Mouse (Mus musculus): ENCODE results near the gene Helt. TPM values are rescaled to one million over a fixed set of nuclear protein-coding genes. Genes with fewer than 3 reads are reported as not detected.
A peak's percentile ranks its signal among the peaks of the same experiment; 100 is the strongest.

The Helt gene
- polyA plus RNA-seq, 1 experiment from 2014 or later: not detected

- no peak overlapping the region for H3K4me3 ChIP-seq (ENCODE audit: low read length)
- H3K9me3 ChIP-seq (ENCODE audit: control insufficient read depth, low read length): peaks cover 3% of the 10 kb centered on the region; the same call in 1 of the 2 replicates
- H3K4me1 ChIP-seq (ENCODE audit: control insufficient read depth, insufficient read depth, low read length): peaks cover 4% of the 10 kb centered on the region; the same call in 1 of the 2 replicates
- H3K4me2 ChIP-seq (ENCODE audit: low read depth, low read length): no peak overlapping the region
- H3K27me3 ChIP-seq (replicated peaks; ENCODE audit: control insufficient read depth, insufficient read depth, low read length): no peaks in the 10 kb centered on the region
- 87% methylated on average over 5 of the region's 5 CpGs for WGBS
- ATAC-seq: no peak
- H3K9ac ChIP-seq (ENCODE audit: low read depth, low read length): no peak overlapping the region
- H3K36me3 ChIP-seq (ENCODE audit: control insufficient read depth, insufficient read depth, low read length): no peaks in the 10 kb centered on the region
- no peak overlapping the region for H3K27ac ChIP-seq (ENCODE audit: low read length)
Observed at GRCm38 (mm10) chr8:46326715-46327114, 32.2 kb upstream of the Helt start.

DNA sequence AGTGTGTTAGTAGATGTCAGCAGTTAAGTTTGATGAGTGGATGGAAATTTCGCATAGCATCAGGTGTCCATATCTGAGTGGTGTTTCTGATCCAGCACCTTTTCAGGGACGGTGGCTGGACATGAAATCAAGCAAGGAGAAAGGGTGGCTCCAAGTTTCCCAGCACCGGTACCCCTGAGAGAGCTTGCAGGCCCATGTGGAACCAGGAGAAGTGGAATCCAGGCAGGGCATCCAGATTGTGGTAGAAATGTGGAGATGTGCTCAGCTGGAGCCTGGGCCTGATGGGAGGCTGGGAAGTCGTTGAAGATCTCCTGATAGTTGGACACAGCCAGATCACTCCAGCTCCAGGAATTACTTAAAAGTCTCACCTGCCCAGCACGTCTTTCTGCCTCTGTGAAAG, 30.2 kb upstream of the Helt start:
- ATAC-seq: no peak
- 88% methylated on average over 5 of the region's 5 CpGs for WGBS
- H3K27me3 ChIP-seq (replicated peaks; ENCODE audit: control insufficient read depth, insufficient read depth, low read length): no peaks in the 10 kb centered on the region

GRCm38 (mm10) chr8:46323672-46324191, 29.3 kb upstream of the Helt start:
- H3K9me3 ChIP-seq (ENCODE audit: control insufficient read depth, low read length): peaks cover 3% of the 10 kb centered on the region; the same call in 1 of the 2 replicates
- WGBS: 45% methylated on average over 5 of the region's 5 CpGs
- H3K27ac ChIP-seq (ENCODE audit: low read length): 0 out of 2 replicates have a peak overlapping the region, but pooled peaks have one; percentile 8
- H3K4me1 ChIP-seq (ENCODE audit: control insufficient read depth, insufficient read depth, low read length): peaks cover 4% of the 10 kb centered on the region; the same call in 1 of the 2 replicates
- H3K36me3 ChIP-seq (ENCODE audit: control insufficient read depth, insufficient read depth, low read length): no peaks in the 10 kb centered on the region
- H3K4me3 ChIP-seq (ENCODE audit: low read length): no peak overlapping the region
- no peaks in the 10 kb centered on the region for H3K27me3 ChIP-seq (replicated peaks; ENCODE audit: control insufficient read depth, insufficient read depth, low read length)
- H3K4me2 ChIP-seq (ENCODE audit: low read depth, low read length): no peak overlapping the region
- no peak overlapping the region for H3K9ac ChIP-seq (ENCODE audit: low read depth, low read length)
- peak; percentile 82 for ATAC-seq

More for the DNA sequence above, 30.2 kb upstream of the Helt start:
- Histone ChIP-seq H3K4me2 (ENCODE audit: low read depth, low read length) (no peak overlapping the region), H3K4me3 (ENCODE audit: low read length) (no peak overlapping the region), H3K9ac (ENCODE audit: low read depth, low read length) (no peak overlapping the region), H3K9me3 (ENCODE audit: control insufficient read depth, low read length) (peaks cover 3% of the 10 kb centered on the region; the same call in 1 of the 2 replicates), H3K36me3 (ENCODE audit: control insufficient read depth, insufficient read depth, low read length) (no peaks in the 10 kb centered on the region), H3K4me1 (ENCODE audit: control insufficient read depth, insufficient read depth, low read length) (peaks cover 4% of the 10 kb centered on the region; the same call in 1 of the 2 replicates), H3K27ac (ENCODE audit: low read length) (no peak overlapping the region)

- ATAC-seq: 0 out of 2 replicates have a peak, but pooled peaks have one; percentile 21
- Histone ChIP-seq H3K9me3 (ENCODE audit: control insufficient read depth, low read length) (peaks cover 3% of the 10 kb centered on the region; the same call in 1 of the 2 replicates), H3K4me1 (ENCODE audit: control insufficient read depth, insufficient read depth, low read length) (peaks cover 4% of the 10 kb centered on the region; the same call in 1 of the 2 replicates), H3K4me3 (ENCODE audit: low read length) (no peak overlapping the region), H3K27ac (ENCODE audit: low read length) (no peak overlapping the region), H3K4me2 (ENCODE audit: low read depth, low read length) (no peak overlapping the region), H3K27me3 (replicated peaks; ENCODE audit: control insufficient read depth, insufficient read depth, low read length) (no peaks in the 10 kb centered on the region), H3K36me3 (ENCODE audit: control insufficient read depth, insufficient read depth, low read length) (no peaks in the 10 kb centered on the region), H3K9ac (ENCODE audit: low read depth, low read length) (no peak overlapping the region)
- 73% methylated on average over 2 of the region's 2 CpGs for WGBS
Observed at GRCm38 (mm10) chr8:46322833-46323232, 28.4 kb upstream of the Helt start.

DNA sequence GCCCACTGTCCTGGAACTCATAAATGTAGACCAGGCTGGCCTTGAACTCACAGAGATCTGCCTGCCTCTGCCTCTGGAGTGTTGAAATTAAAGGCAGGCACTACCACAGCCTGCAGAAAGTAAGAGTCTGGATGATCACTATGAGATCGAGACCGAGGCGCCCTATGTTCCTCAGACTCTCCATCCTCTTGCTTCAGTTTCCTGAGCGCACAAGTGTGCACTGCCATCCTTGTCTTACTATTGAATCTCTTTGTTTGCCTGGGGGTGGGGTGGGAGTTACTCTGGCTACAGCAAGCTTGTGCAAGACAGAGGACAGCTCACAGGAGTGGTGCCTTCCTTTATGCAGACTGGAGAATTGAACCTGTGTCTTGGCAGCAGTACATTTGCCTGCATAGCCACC, 27.9 kb upstream of the Helt start:
- no peak for ATAC-seq
- 97% methylated on average over 4 of the region's 4 CpGs for WGBS
- no peak overlapping the region for H3K4me2 ChIP-seq (ENCODE audit: low read depth, low read length)

GRCm38 (mm10) chr8:46318802-46319201, 24.3 kb upstream of the Helt start:
- 95% methylated on average over 5 of the region's 5 CpGs for WGBS

More for the DNA sequence above, 27.9 kb upstream of the Helt start:
- H3K36me3 ChIP-seq (ENCODE audit: control insufficient read depth, insufficient read depth, low read length): no peaks in the 10 kb centered on the region
- H3K27ac ChIP-seq (ENCODE audit: low read length): no peak overlapping the region
- H3K4me3 ChIP-seq (ENCODE audit: low read length): no peak overlapping the region
- H3K27me3 ChIP-seq (replicated peaks; ENCODE audit: control insufficient read depth, insufficient read depth, low read length): no peaks in the 10 kb centered on the region
- no peak overlapping the region for H3K9ac ChIP-seq (ENCODE audit: low read depth, low read length)
- peaks cover 4% of the 10 kb centered on the region; the same call in 1 of the 2 replicates for H3K4me1 ChIP-seq (ENCODE audit: control insufficient read depth, insufficient read depth, low read length)
- H3K9me3 ChIP-seq (ENCODE audit: control insufficient read depth, low read length): peaks cover 3% of the 10 kb centered on the region; the same call in 1 of the 2 replicates

GRCm38 (mm10) chr8:46317161-46317560, 22.7 kb upstream of the Helt start:
- no peak overlapping the region for H3K4me3 ChIP-seq (ENCODE audit: low read length)
- H3K9me3 ChIP-seq (ENCODE audit: control insufficient read depth, low read length): no peaks in the 10 kb centered on the region
- no peaks in the 10 kb centered on the region for H3K36me3 ChIP-seq (ENCODE audit: control insufficient read depth, insufficient read depth, low read length)
- no peaks in the 10 kb centered on the region for H3K4me1 ChIP-seq (ENCODE audit: control insufficient read depth, insufficient read depth, low read length)
- no peak overlapping the region for H3K4me2 ChIP-seq (ENCODE audit: low read depth, low read length)
- ATAC-seq: no peak
- H3K27me3 ChIP-seq (replicated peaks; ENCODE audit: control insufficient read depth, insufficient read depth, low read length): no peaks in the 10 kb centered on the region
- H3K27ac ChIP-seq (ENCODE audit: low read length): no peak overlapping the region
- WGBS: 79% methylated on average over 7 of the region's 7 CpGs
- no peak overlapping the region for H3K9ac ChIP-seq (ENCODE audit: low read depth, low read length)

More at GRCm38 (mm10) chr8:46318802-46319201, 24.3 kb upstream of the Helt start:
- ATAC-seq: no peak
- Histone ChIP-seq H3K4me1 (ENCODE audit: control insufficient read depth, insufficient read depth, low read length) (peaks cover 4% of the 10 kb centered on the region; the same call in 1 of the 2 replicates), H3K27ac (ENCODE audit: low read length) (no peak overlapping the region), H3K9ac (ENCODE audit: low read depth, low read length) (no peak overlapping the region), H3K27me3 (replicated peaks; ENCODE audit: control insufficient read depth, insufficient read depth, low read length) (no peaks in the 10 kb centered on the region), H3K36me3 (ENCODE audit: control insufficient read depth, insufficient read depth, low read length) (no peaks in the 10 kb centered on the region), H3K4me2 (ENCODE audit: low read depth, low read length) (no peak overlapping the region), H3K9me3 (ENCODE audit: control insufficient read depth, low read length) (no peaks in the 10 kb centered on the region), H3K4me3 (ENCODE audit: low read length) (no peak overlapping the region)

- Histone ChIP-seq H3K4me2 (ENCODE audit: low read depth, low read length) (no peak overlapping the region), H3K9ac (ENCODE audit: low read depth, low read length) (no peak overlapping the region), H3K27me3 (replicated peaks; ENCODE audit: control insufficient read depth, insufficient read depth, low read length) (no peaks in the 10 kb centered on the region), H3K4me1 (ENCODE audit: control insufficient read depth, insufficient read depth, low read length) (no peaks in the 10 kb centered on the region), H3K4me3 (ENCODE audit: low read length) (no peak overlapping the region), H3K9me3 (ENCODE audit: control insufficient read depth, low read length) (no peaks in the 10 kb centered on the region), H3K27ac (ENCODE audit: low read length) (no peak overlapping the region), H3K36me3 (ENCODE audit: control insufficient read depth, insufficient read depth, low read length) (no peaks in the 10 kb centered on the region)
- ATAC-seq: no peak
- WGBS: 79% methylated on average over 3 of the region's 3 CpGs
Observed at GRCm38 (mm10) chr8:46313798-46314197, 19.3 kb upstream of the Helt start.

GRCm38 (mm10) chr8:46311159-46311558, 16.7 kb upstream of the Helt start:
- no peak overlapping the region for H3K4me2 ChIP-seq (ENCODE audit: low read depth, low read length)
- peak; percentile 88 for ATAC-seq
- 11% methylated on average over 10 of the region's 10 CpGs for WGBS

More at GRCm38 (mm10) chr8:46311159-46311558, 16.7 kb upstream of the Helt start:
- no peaks in the 10 kb centered on the region for H3K4me1 ChIP-seq (ENCODE audit: control insufficient read depth, insufficient read depth, low read length)
- H3K9ac ChIP-seq (ENCODE audit: low read depth, low read length): no peak overlapping the region
- no peak overlapping the region for H3K27ac ChIP-seq (ENCODE audit: low read length)
- no peaks in the 10 kb centered on the region for H3K9me3 ChIP-seq (ENCODE audit: control insufficient read depth, low read length)
- H3K36me3 ChIP-seq (ENCODE audit: control insufficient read depth, insufficient read depth, low read length): no peaks in the 10 kb centered on the region
- no peak overlapping the region for H3K4me3 ChIP-seq (ENCODE audit: low read length)
- H3K27me3 ChIP-seq (replicated peaks; ENCODE audit: control insufficient read depth, insufficient read depth, low read length): no peaks in the 10 kb centered on the region

Data from intestine, embryonic 16.5 days (tissue).